Comparison of ENCODE assay signal across 7 mouse cellular contexts in the genomic region with DNA sequence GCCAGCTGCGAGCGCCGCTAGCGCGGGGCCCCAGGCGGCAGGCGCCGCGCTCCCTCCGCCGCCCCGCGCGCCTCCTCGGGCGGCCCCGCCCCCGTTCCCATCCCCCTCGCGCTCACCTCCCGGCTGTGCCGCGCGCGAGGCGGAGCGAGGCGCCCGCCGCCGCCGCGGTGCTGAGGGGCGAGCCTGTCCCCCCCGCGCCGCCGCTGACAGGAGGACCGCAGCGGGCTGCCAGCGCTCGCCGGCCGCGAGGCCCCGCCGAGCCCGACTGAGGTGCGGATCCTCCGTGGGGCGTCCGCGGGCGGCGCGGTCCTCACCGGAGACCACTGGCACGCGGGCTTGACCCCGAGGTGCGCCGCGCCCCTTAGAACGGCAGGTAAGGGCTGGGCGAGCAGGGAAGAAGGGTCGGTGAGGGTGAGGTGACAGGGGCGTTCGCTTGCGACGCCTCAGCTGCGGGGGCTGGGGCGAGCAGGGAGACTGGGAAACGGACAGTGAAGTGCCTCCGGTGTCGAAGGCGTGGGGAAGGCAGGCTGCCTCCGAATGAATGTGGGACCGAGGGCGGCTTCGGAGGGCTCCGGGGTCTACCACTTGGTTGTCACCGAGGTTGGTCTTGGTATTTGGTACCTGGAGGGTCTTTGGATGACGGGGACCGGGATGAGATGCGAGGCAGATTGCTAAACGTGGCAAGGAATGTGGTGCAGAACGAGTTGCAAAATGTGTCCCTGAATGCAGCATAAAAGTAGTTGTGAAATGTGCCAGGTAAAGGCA. TPM values are rescaled to one million over a fixed set of nuclear protein-coding genes. Genes with fewer than 3 reads are reported as not detected.
A peak's percentile ranks its signal among the peaks of the same experiment; 100 is the strongest.
DNase-seq lines count a peak whose midpoint lies in the region; ATAC-seq lines count a peak whose summit lies in the region.

A gene (plus strand): TSS at position 110 of the 765 bp plus-strand sequence.

- DNase-seq in T-cell, adult 2 months (ENCODE audit: low spot score), result peak; percentile 45
- peak; percentile 41 for DNase-seq in cerebellum, adult 11-12 months
- peak; percentile 53 to 57 for DNase-seq in heart, postnatal 36 days
- DNase-seq in layer of hippocampus, postnatal 10 days (ENCODE audit: low spot score in 2 of 2), result peak; percentile 53 to 78
- DNase-seq in right cerebral cortex, postnatal 14 days, result peak; percentile 58

- peaks cover 5% of the 10 kb centered on the region; the same call in 1 of the 2 replicates for H3K4me1 ChIP-seq in lung, embryonic 16.5 days (replicated peaks; ENCODE audit: control insufficient read depth, insufficient read depth, low read length)

- intact Hi-C loops in heart, postnatal 36 days (cut with DNase I), result loop anchor here (5.0 kb wide), 2 partner anchors 133 to 267 kb away; a partner anchor contains a TSS

- H3K27ac ChIP-seq in lung, embryonic 16.5 days (ENCODE audit: low read length), result peak within 1 kb of the TSS; percentile 93

- H3K27me3 ChIP-seq in lung, embryonic 16.5 days (ENCODE audit: control insufficient read depth, insufficient read depth, low read depth, low read length), result no peaks in the 10 kb centered on the region

- H3K36me3 ChIP-seq in lung, embryonic 16.5 days (ENCODE audit: control insufficient read depth, insufficient read depth, low read length), result no peaks in the 10 kb centered on the region

- peak; percentile 27 for ATAC-seq in frontal cortex, adult (ENCODE audit: low TSS enrichment)
- ATAC-seq in lung, embryonic 16.5 days (ENCODE audit: low read depth), result peak; percentile 85

- no peaks in the 10 kb centered on the region for H3K9me3 ChIP-seq in lung, embryonic 16.5 days (ENCODE audit: control insufficient read depth, low read length)

- WGBS in lung, embryonic 16.5 days, result under 1% methylated on average over 58 of the region's 87 CpGs

- peak within 1 kb of the TSS; percentile 97 for H3K9ac ChIP-seq in lung, embryonic 16.5 days (ENCODE audit: low read length)

- peak within 1 kb of the TSS; percentile 97 for H3K4me3 ChIP-seq in lung, embryonic 16.5 days (ENCODE audit: low read length)

- peak within 1 kb of the TSS; percentile 69 for H3K4me2 ChIP-seq in lung, embryonic 16.5 days (ENCODE audit: low read depth, low read length)

RNA-seq across cellular contexts. Expression of the gene that starts here (rescaled TPM):
- total RNA-seq in heart, postnatal 36 days (2021), result 10 to 100 TPM; 10.6 to 13.3 TPM
- 100 to 1,000 TPM; 197 to 221 TPM for total RNA-seq in layer of hippocampus, postnatal 10 days (2021)
- 12.5 and 14.8 TPM in 2 replicates for polyA plus RNA-seq in lung, embryonic 16.5 days (2015; fragmentation: Nextera tagmentation; extraction: Ambion mirVana)

Comparison
In these comparisons a context has a peak if more than half of its experiments do, and no peak if none do; other contexts are left out.
1. Peak in every context shown above with its lines: DNase-seq, ATAC-seq, H3K4me3 ChIP-seq and H3K27ac ChIP-seq.
2. RNA of the gene that starts here (total RNA-seq): 197 to 221 TPM in layer of hippocampus, postnatal 10 days; 10.6 to 13.3 TPM in heart, postnatal 36 days; every median in the first group is over 10 times any median in the second.